Mouse (Mus musculus) frontal cortex, postnatal 14 days (tissue): ENCODE measurements at regions not wholly inside any gene's neighbourhood (a gene's known extent, or its start where the extent isn't known, plus 50 kb on each side); places are given as distances from the start of the nearest gene placed in this dataset.

Experiments used
- DNase-seq, 2 experiments: peaks; one replicate each; pipeline ENCODE4 v3.0.0; 2022; ENCODE audit warnings: low spot score in 2 of 2

- DNase-seq = no peak
Observed at GRCm38 (mm10) chr3:57228400-57228799, 73.4 kb downstream of the Tm4sf1 start.

GRCm38 (mm10) chr3:57223773-57224172 lies 78.0 kb downstream of the Tm4sf1 start:
- DNase-seq = no peak

GRCm38 (mm10) chr3:57222318-57222914 lies 79.4 kb downstream of the Tm4sf1 start:
- DNase-seq = no peak

- DNase-seq = no peak
Observed at GRCm38 (mm10) chr3:57218431-57218830, 83.4 kb downstream of the Tm4sf1 start.

- DNase-seq = peak in 1 of 2 experiments; percentile 29
Observed at GRCm38 (mm10) chr3:57204066-57204723, 97.6 kb downstream of the Tm4sf1 start.

GRCm38 (mm10) chr3:57203418-57203817 lies 98.4 kb downstream of the Tm4sf1 start:
- DNase-seq = no peak

GRCm38 (mm10) chr3:57181587-57181986 lies 120.2 kb downstream of the Tm4sf1 start:
- no peak for DNase-seq

- no peak for DNase-seq
Observed at GRCm38 (mm10) chr3:57153177-57153948, 148.4 kb downstream of the Tm4sf1 start.

GRCm38 (mm10) chr3:57149156-57149555 lies 152.6 kb downstream of the Tm4sf1 start:
- DNase-seq = no peak

GRCm38 (mm10) chr3:57136847-57137246 lies 164.9 kb downstream of the Tm4sf1 start:
- no peak for DNase-seq

- no peak for DNase-seq
Observed at GRCm38 (mm10) chr3:57128606-57129005, 173.2 kb downstream of the Tm4sf1 start.

- no peak for DNase-seq
Observed at GRCm38 (mm10) chr3:57125792-57126485, 175.8 kb downstream of the Tm4sf1 start.

GRCm38 (mm10) chr3:57118016-57118415 lies 183.8 kb downstream of the Tm4sf1 start:
- DNase-seq = no peak

- DNase-seq = no peak
Observed at GRCm38 (mm10) chr3:57102254-57102653, 199.5 kb downstream of the Tm4sf1 start.

- no peak for DNase-seq
Observed at GRCm38 (mm10) chr3:57100515-57100914, 201.3 kb downstream of the Tm4sf1 start.

GRCm38 (mm10) chr3:57094936-57095335 lies 206.9 kb downstream of the Tm4sf1 start:
- DNase-seq = no peak

- DNase-seq = no peak
Observed at GRCm38 (mm10) chr3:57093201-57093940, 208.4 kb downstream of the Tm4sf1 start.

- no peak for DNase-seq
Observed at GRCm38 (mm10) chr3:57074516-57074915, 227.3 kb downstream of the Tm4sf1 start.

GRCm38 (mm10) chr3:57073962-57074506 lies 227.8 kb downstream of the Tm4sf1 start:
- no peak for DNase-seq

- no peak for DNase-seq
Observed at GRCm38 (mm10) chr3:57033021-57033420, 268.8 kb downstream of the Tm4sf1 start.

GRCm38 (mm10) chr3:57018171-57018570 lies 283.6 kb downstream of the Tm4sf1 start:
- DNase-seq = no peak
